In genomic region chr3:122184109-122184508, GRCm38 (mm10) we compare ENCODE assay signal across 10 mouse cellular contexts.
A peak's percentile ranks its signal among the peaks of the same experiment; 100 is the strongest.
DNase-seq lines count a peak whose midpoint lies in the region; ATAC-seq and TF ChIP-seq lines count a peak whose summit lies in the region.
"Had no signal": no experiment of that assay in that cellular context is flagged by ENCODE, and none has a peak within 500 bp of the region (broad histone marks: within the 10 kb centered on the region; RNA-seq: fewer than 3 reads in every experiment).

No protein-coding gene starts in this region.

- no peak overlapping the region for H3K9ac ChIP-seq in lung, postnatal 0 days (replicated peaks; ENCODE audit: low read depth)
- H3K9ac ChIP-seq: lung, embryonic 15.5 days had no signal

- TF ChIP-seq EP300 in lung, postnatal 0 days (IDR thresholded peaks at IDR 0.05): no peak

- ATAC-seq in lung, postnatal 0 days: peak; percentile 26; the same call in 1 of the 2 replicates

- no peak overlapping the region for H3K4me2 ChIP-seq in lung, postnatal 0 days (replicated peaks; ENCODE audit: low read depth, low read length)
- H3K4me2 ChIP-seq: lung, embryonic 15.5 days had no signal

- no peaks in the 10 kb centered on the region for H3K9me3 ChIP-seq in lung, postnatal 0 days (ENCODE audit: low read length)
- H3K9me3 ChIP-seq: lung, embryonic 15.5 days had no signal

- WGBS in lung, postnatal 0 days: 59% methylated on average over 11 of the region's 11 CpGs
- WGBS in thymus, adult 2 months: 87% methylated on average over 11 of the region's 11 CpGs

- peak; percentile 55 for TF ChIP-seq CTCF in layer of hippocampus, adult 2 months (conservative IDR thresholded peaks at IDR 0.05)
- TF ChIP-seq CTCF in lung, postnatal 0 days (IDR thresholded peaks at IDR 0.05): peak; percentile 69
- TF ChIP-seq CTCF in thymus, adult 2 months (IDR thresholded peaks at IDR 0.05; ENCODE audit: borderline replicate concordance, control insufficient read depth, extremely low read depth, insufficient read depth, low read length, poor library complexity): no peak

- H3K4me1 ChIP-seq in lung, postnatal 0 days (ENCODE audit: insufficient read depth, low read depth, low read length): no peaks in the 10 kb centered on the region
- H3K4me1 ChIP-seq in thymus, adult 2 months (replicated peaks; ENCODE audit: control insufficient read depth, insufficient read depth, low read length): no peaks in the 10 kb centered on the region
- H3K4me1 ChIP-seq: lung, embryonic 15.5 days had no signal

- H3K27me3 ChIP-seq in lung, postnatal 0 days (replicated peaks; ENCODE audit: insufficient read depth, low read length): no peaks in the 10 kb centered on the region
- no peaks in the 10 kb centered on the region for H3K27me3 ChIP-seq in thymus, adult 2 months (ENCODE audit: control insufficient read depth, insufficient read depth, low read length)
- H3K27me3 ChIP-seq: lung, embryonic 15.5 days had no signal

- peak; percentile 42 to 78 for DNase-seq in adrenal gland, adult (ENCODE audit: inconsistent age in 2 of 2, low spot score in 1 of 2)
- no peak for DNase-seq in adrenal gland, adult 8-10 months
- no peak for DNase-seq in layer of hippocampus, adult 2 months (ENCODE audit: low spot score in 2 of 2)
- DNase-seq in layer of hippocampus, adult 9-10 months (ENCODE audit: low spot score): no peak
- DNase-seq in adrenal gland, postnatal 25 days: peak; percentile 42
- DNase-seq in lung, postnatal 0 days (ENCODE audit: low spot score): no peak
- DNase-seq in thymus, adult 2 months: no peak
- DNase-seq in right cerebral cortex, postnatal 4 days: no peak
- DNase-seq: layer of hippocampus, adult 9-11 months had no signal

- no peak overlapping the region for H3K4me3 ChIP-seq in layer of hippocampus, adult 2 months
- no peak overlapping the region for H3K4me3 ChIP-seq in lung, postnatal 0 days (ENCODE audit: low read depth, low read length)
- H3K4me3 ChIP-seq in thymus, adult 2 months (ENCODE audit: control insufficient read depth, insufficient read depth, low read length): no peak overlapping the region
- H3K4me3 ChIP-seq: lung, embryonic 15.5 days had no signal

- TF ChIP-seq POLR2A in thymus, adult 2 months (IDR thresholded peaks at IDR 0.05; ENCODE audit: control insufficient read depth, extremely low read depth, insufficient read depth, low read length, poor library complexity): no peak

- H3K27ac ChIP-seq in layer of hippocampus, adult 2 months: no peak overlapping the region
- H3K27ac ChIP-seq in lung, postnatal 0 days (ENCODE audit: low read length): no peak overlapping the region
- no peak overlapping the region for H3K27ac ChIP-seq in thymus, adult 2 months (ENCODE audit: control insufficient read depth, insufficient read depth, low read length)
- H3K27ac ChIP-seq: lung, embryonic 15.5 days had no signal

- H3K36me3 ChIP-seq in lung, postnatal 0 days (ENCODE audit: insufficient read depth, low read length): no peaks in the 10 kb centered on the region
- H3K36me3 ChIP-seq in thymus, adult 2 months (ENCODE audit: control insufficient read depth, insufficient read depth, low read length): no peaks in the 10 kb centered on the region
- H3K36me3 ChIP-seq: lung, embryonic 15.5 days had no signal

Comparison
In these comparisons a context has a peak if more than half of its experiments do, and no peak if none do; other contexts are left out.
1. DNase-seq: peak in adrenal gland, adult (2 of 2) and adrenal gland, postnatal 25 days (single experiment); none in adrenal gland, adult 8-10 months (single experiment), layer of hippocampus, adult 2 months (0 of 2), layer of hippocampus, adult 9-10 months (single experiment), lung, postnatal 0 days (single experiment), thymus, adult 2 months (single experiment) and right cerebral cortex, postnatal 4 days (single experiment).